Mouse (Mus musculus) testis, postnatal 14 days (tissue): Measurements from ENCODE around the gene Pdss2.
A peak's percentile ranks its signal among the peaks of the same experiment; 100 is the strongest.

ENCODE experiments used
- DNase-seq: peaks from one replicate; pipeline ENCODE4 v3.0.0; 2021; ENCODE audit warnings: low spot score

Pdss2 gene

GRCm38 (mm10) chr10:43220910-43221625 lies at the start of gene Pdss2:
Gene Pdss2 (plus strand): TSS chr10:43221486.
- peak; percentile 96 for DNase-seq

- DNase-seq = no peak
Observed at GRCm38 (mm10) chr10:43172066-43172465, 49.2 kb upstream of the Pdss2 start.

GRCm38 (mm10) chr10:43172554-43172953 lies 48.7 kb upstream of the Pdss2 start:
- no peak for DNase-seq

GRCm38 (mm10) chr10:43173141-43173827 lies 48.0 kb upstream of the Pdss2 start:
- peak; percentile 46 for DNase-seq

- no peak for DNase-seq
Observed at GRCm38 (mm10) chr10:43173828-43174325, 47.4 kb upstream of the Pdss2 start.

- peak; percentile 60 for DNase-seq
Observed at GRCm38 (mm10) chr10:43174326-43175155, 46.7 kb upstream of the Pdss2 start, which contains the start of the genes Sobp and 9030612E09Rik. Gene Sobp (minus strand): TSS chr10:43174530. Gene 9030612E09Rik (plus strand): TSS chr10:43174704.

GRCm38 (mm10) chr10:43175156-43175601 lies 46.1 kb upstream of the Pdss2 start:
- DNase-seq = peak; percentile 72

GRCm38 (mm10) chr10:43180313-43180912 lies 40.9 kb upstream of the Pdss2 start:
- no peak for DNase-seq

- DNase-seq = no peak
Observed at GRCm38 (mm10) chr10:43200206-43200605, 21.1 kb upstream of the Pdss2 start.

- no peak for DNase-seq
Observed at GRCm38 (mm10) chr10:43203865-43204264, 17.4 kb upstream of the Pdss2 start.

- peak; percentile 44 for DNase-seq
Observed at GRCm38 (mm10) chr10:43211866-43212265, 9.4 kb upstream of the Pdss2 start.

- DNase-seq = no peak
Observed at GRCm38 (mm10) chr10:43217361-43217900, 3.9 kb upstream of the Pdss2 start.

- DNase-seq = no peak
Observed at GRCm38 (mm10) chr10:43220479-43220878, 807 bp upstream of the Pdss2 start.

- peak; percentile 68 for DNase-seq
Observed at GRCm38 (mm10) chr10:43221659-43222058, 373 bp downstream of the Pdss2 start.

GRCm38 (mm10) chr10:43223391-43223790 lies 2.1 kb downstream of the Pdss2 start:
- no peak for DNase-seq

GRCm38 (mm10) chr10:43226391-43226790 lies 5.1 kb downstream of the Pdss2 start:
- DNase-seq = no peak

GRCm38 (mm10) chr10:43229236-43229635 lies 8.0 kb downstream of the Pdss2 start:
- DNase-seq = no peak

- DNase-seq = no peak
Observed at GRCm38 (mm10) chr10:43234522-43234921, 13.2 kb downstream of the Pdss2 start.

- DNase-seq = no peak
Observed at GRCm38 (mm10) chr10:43235011-43235410, 13.7 kb downstream of the Pdss2 start.

- no peak for DNase-seq
Observed at GRCm38 (mm10) chr10:43235758-43236669, 14.7 kb downstream of the Pdss2 start.
